Mouse (Mus musculus): ENCODE data around the gene Rbfox3. TPM values are rescaled to one million over a fixed set of nuclear protein-coding genes. Genes with fewer than 3 reads are reported as not detected.

Rbfox3 gene
- total and polyA plus RNA-seq, 3 experiments, result not detected

DNA sequence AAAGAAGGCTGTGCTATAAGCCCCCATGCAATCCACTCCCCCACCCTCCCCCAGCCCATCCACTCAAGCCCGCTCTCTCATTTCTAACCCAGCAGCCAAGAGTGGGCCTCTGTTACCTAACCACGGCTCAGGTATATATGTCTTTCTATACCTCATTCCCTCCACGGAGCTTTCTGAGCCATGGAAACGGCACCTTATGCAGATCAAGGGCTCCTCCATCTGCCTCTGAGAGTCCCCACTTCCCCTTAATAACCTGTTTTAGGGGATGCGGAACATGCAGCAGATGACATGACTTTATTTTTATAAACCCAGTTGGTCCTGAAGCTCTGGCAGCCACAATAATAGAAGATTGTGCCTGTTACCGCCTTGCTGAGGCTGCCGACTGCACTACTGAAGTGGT is 63.4 kb downstream of the Rbfox3 start:
- dilution Hi-C loops (cut with MboI; ENCODE audit: extremely low pct_ligation_motif_present, extremely low pct_unique_long_range_greater_than_20kb, low sequenced_read_pairs) (no loop called here), in situ Hi-C loops (cut with MboI; ENCODE audit: low pct_ligation_motif_present, low pct_unique_long_range_greater_than_20kb, low sequenced_read_pairs) (no loop called here)
- no peak for DNase-seq (ENCODE audit: extremely low read depth)
- Histone ChIP-seq H3K27me3 (replicated peaks) (peaks cover 99% of the 10 kb centered on the region), H3K9ac (ENCODE audit: insufficient read depth, low read depth) (no peak overlapping the region), H3K27ac (ENCODE audit: insufficient read depth, low read depth) (no peak overlapping the region), H3K9me3 (replicated peaks; ENCODE audit: low read length) (no peaks in the 10 kb centered on the region), H3K4me1 (ENCODE audit: control insufficient read depth in 1 of 2, insufficient read depth in 2 of 2) (no peaks in the 10 kb centered on the region), H3K36me3 (replicated peaks in 1 of 2; ENCODE audit: control insufficient read depth in 1 of 2, insufficient read depth in 1 of 2, low read length in 1 of 2) (no peaks in the 10 kb centered on the region), H3K79me2 (replicated peaks; ENCODE audit: control insufficient read depth, extremely low read depth, insufficient read depth, poor library complexity, severe bottlenecking) (no peaks in the 10 kb centered on the region), H3K4me2 (ENCODE audit: insufficient read depth, low read depth, poor library complexity, severe bottlenecking) (no peak overlapping the region), H3K4me3 (replicated peaks in 1 of 3; ENCODE audit: low read depth in 2 of 3, low read length in 2 of 3, poor library complexity in 1 of 3) (no peak overlapping the region)
- TF ChIP-seq HCFC1 (IDR thresholded peaks at IDR 0.05; ENCODE audit: low read depth, low read length), result no peak
- TF ChIP-seq ZNF384 (IDR thresholded peaks at IDR 0.05; ENCODE audit: low read depth, low read length), result no peak
- TF ChIP-seq POLR2A (IDR thresholded peaks at IDR 0.05; ENCODE audit: low read depth, low read length), result no peak
- no peak for TF ChIP-seq PAX5 (IDR thresholded peaks at IDR 0.05; ENCODE audit: low read length)

GRCm38 (mm10) chr11:118840992-118841391 is 70.4 kb downstream of the Rbfox3 start:
- TF ChIP-seq RAD21 (IDR thresholded peaks at IDR 0.05; ENCODE audit: low read depth, low read length) (no peak), CHD1 (IDR thresholded peaks at IDR 0.05; ENCODE audit: low read depth, low read length) (no peak), ELF1 (IDR thresholded peaks at IDR 0.05; ENCODE audit: low read depth, low read length) (no peak), EP300 (IDR thresholded peaks at IDR 0.05; ENCODE audit: low read length) (no peak), MYC (IDR thresholded peaks at IDR 0.05; ENCODE audit: low read depth, low read length) (no peak), ETS1 (conservative IDR thresholded peaks at IDR 0.05; ENCODE audit: low read depth, low read length) (no peak), SIN3A (IDR thresholded peaks at IDR 0.05; ENCODE audit: low read length) (no peak), HCFC1 (IDR thresholded peaks at IDR 0.05; ENCODE audit: low read depth, low read length) (no peak), MAX (IDR thresholded peaks at IDR 0.05; ENCODE audit: low read length) (no peak), GABPA (IDR thresholded peaks at IDR 0.05; ENCODE audit: insufficient replicate concordance, low read depth, low read length) (no peak), UBTF (IDR thresholded peaks at IDR 0.05; ENCODE audit: low read depth, low read length) (no peak), IRF4 (IDR thresholded peaks at IDR 0.05; ENCODE audit: low read depth, low read length) (no peak), NRF1 (IDR thresholded peaks at IDR 0.05; ENCODE audit: low read depth, low read length) (no peak), POLR2AphosphoS2 (IDR thresholded peaks at IDR 0.05; ENCODE audit: low read depth, low read length) (no peak), JUND (conservative IDR thresholded peaks at IDR 0.05; ENCODE audit: low read depth, low read length) (no peak), MAZ (IDR thresholded peaks at IDR 0.05; ENCODE audit: low read depth, low read length) (no peak), MAFK (IDR thresholded peaks at IDR 0.05; ENCODE audit: insufficient replicate concordance, low read length) (no peak)
- H3K4me2 ChIP-seq (ENCODE audit: insufficient read depth, low read depth, poor library complexity, severe bottlenecking), result no peak overlapping the region
- H3K9me3 ChIP-seq (replicated peaks; ENCODE audit: low read length), result no peaks in the 10 kb centered on the region
- peaks cover 98% of the 10 kb centered on the region for H3K27me3 ChIP-seq (replicated peaks)
- no peaks in the 10 kb centered on the region for H3K36me3 ChIP-seq (replicated peaks in 1 of 2; ENCODE audit: control insufficient read depth in 1 of 2, insufficient read depth in 1 of 2, low read length in 1 of 2)
- dilution Hi-C loops (cut with MboI; ENCODE audit: extremely low pct_ligation_motif_present, extremely low pct_unique_long_range_greater_than_20kb, low sequenced_read_pairs), result no loop called here
- no peak overlapping the region for H3K27ac ChIP-seq (ENCODE audit: insufficient read depth, low read depth)
- H3K4me1 ChIP-seq (ENCODE audit: control insufficient read depth in 1 of 2, insufficient read depth in 2 of 2), result no peaks in the 10 kb centered on the region
- H3K4me3 ChIP-seq (replicated peaks in 1 of 3; ENCODE audit: low read depth in 2 of 3, low read length in 2 of 3, poor library complexity in 1 of 3), result no peak overlapping the region
- no peak overlapping the region for H3K9ac ChIP-seq (ENCODE audit: insufficient read depth, low read depth)
- no peak for DNase-seq (ENCODE audit: extremely low read depth)
- no peaks in the 10 kb centered on the region for H3K79me2 ChIP-seq (replicated peaks; ENCODE audit: control insufficient read depth, extremely low read depth, insufficient read depth, poor library complexity, severe bottlenecking)
- in situ Hi-C loops (cut with MboI; ENCODE audit: low pct_ligation_motif_present, low pct_unique_long_range_greater_than_20kb, low sequenced_read_pairs), result no loop called here

Data from CH12.LX (cell line).